Mouse (Mus musculus) adrenal gland, postnatal 4 days (tissue): Measurements from ENCODE around the gene Taz. TPM values are rescaled to one million over a fixed set of nuclear protein-coding genes. Genes with fewer than 3 reads are reported as not detected.

ENCODE experiments used
- microRNA-seq: library from miRNA; unstranded; fragments of <30 nt; microRNA quantifications from one replicate; pipeline ENCODE4 v1.2.0, GENCODE M21; 2021
- total RNA-seq, 2 experiments: library from RNA; stranded (reverse); gene quantifications; 2 replicates each; pipeline ENCODE4 v1.2.3; 2021

The Taz gene
- total RNA-seq, 2 experiments from 2014 or later, result 95.2 to 102 TPM

Small RNA genes lying within 50 kb of the gene (microRNA-seq; reads per million reads assigned to microRNA genes)
- gene Mir7091 (not detected), gene Mir7092 (not detected)

Other genes starting within 250 kb of the Taz start
- not detected for gene Opn1mw, start 154.4 kb upstream of the Taz start, total RNA-seq
- 10 to 100 TPM; 41.1 to 45.1 TPM for gene Mecp2, start 146.5 kb upstream of the Taz start, total RNA-seq
- gene Tex28, start 114.1 kb upstream of the Taz start, total RNA-seq, result not detected
- not detected for gene Tktl1, start 104.7 kb upstream of the Taz start, total RNA-seq
- 100 to 1,000 TPM; 207 to 261 TPM for gene Flna, start 32.1 kb upstream of the Taz start, total RNA-seq
- gene Emd, start 27.2 kb upstream of the Taz start, total RNA-seq, result 10 to 100 TPM; 46.9 to 51.7 TPM
- 100 to 1,000 TPM; 472 to 522 TPM for gene Rpl10, start 11.1 kb upstream of the Taz start, total RNA-seq
- 10 to 100 TPM; 13.5 to 16.4 TPM for gene Dnase1l1, start 425 bp downstream of the Taz start, total RNA-seq
- gene Atp6ap1, start 15.2 kb downstream of the Taz start, total RNA-seq, result 100 to 1,000 TPM; 135 to 140 TPM
- 100 to 1,000 TPM; 153 to 190 TPM for gene Gdi1, start 23.1 kb downstream of the Taz start, total RNA-seq
- gene Fam50a, start 31.1 kb downstream of the Taz start, total RNA-seq, result 10 to 100 TPM; 49.7 to 55.5 TPM
- 10 to 100 TPM; 17.4 to 22.7 TPM for gene Plxna3, start 47.2 kb downstream of the Taz start, total RNA-seq
- gene Lage3, start 71.7 kb downstream of the Taz start, total RNA-seq, result 10 to 100 TPM; 64.0 to 74.8 TPM
- 10 to 100 TPM; 52.7 to 56.9 TPM for gene Ubl4a, start 91.3 kb downstream of the Taz start, total RNA-seq
- gene Slc10a3, start 91.4 kb downstream of the Taz start, total RNA-seq, result 10 to 100 TPM; 13.7 to 17.5 TPM
- 10 to 100 TPM; 26.0 to 32.0 TPM for gene Fam3a, start 111.4 kb downstream of the Taz start, total RNA-seq
- 10 to 100 TPM; 60.2 to 65.5 TPM for gene Ikbkg, start 111.4 kb downstream of the Taz start, total RNA-seq
- gene G6pdx, start 147.3 kb downstream of the Taz start, total RNA-seq, result 10 to 100 TPM; 84.9 to 86.2 TPM
- gene Gm6880, start 199.5 kb downstream of the Taz start, total RNA-seq, result not detected